Mouse (Mus musculus) macrophage (primary cell): ENCODE data around the gene Pdcd6. TPM values are rescaled to one million over a fixed set of nuclear protein-coding genes. Genes with fewer than 3 reads are reported as not detected.

Experiments
- H3K27ac ChIP-seq: fragments of 350-480 bp; formaldehyde crosslinking; 2 replicates; pipeline ENCODE4 v1.9.0; 2021
- H3K36me3 ChIP-seq: fragments of 350-480 bp; formaldehyde crosslinking; 2 replicates; pipeline ENCODE4 v1.9.0; 2021; ENCODE audit errors: inconsistent target
- H3K4me3 ChIP-seq: fragments of 350-480 bp; formaldehyde crosslinking; 2 replicates; pipeline ENCODE4 v1.9.0; 2021; ENCODE audit errors: inconsistent target
- H3K79me2 ChIP-seq: fragments of 350-480 bp; formaldehyde crosslinking; 2 replicates; pipeline ENCODE4 v1.9.0; 2021; ENCODE audit errors: inconsistent target
- WGBS: methylation state at CpG from one replicate; pipeline ENCODE4 v1.1.7; 2026; ENCODE audit warnings: inconsistent platforms; ENCODE audit not compliant: missing documents; 5-methylcytosine and 5-hydroxymethylcytosine counted together
- polyA plus RNA-seq: library from polyadenylated mRNA; stranded (reverse); fragments of 250-400 nt; gene quantifications from 3 replicates; pipeline ENCODE4 v1.2.4, GENCODE M21; 2018; ENCODE audit warnings: inconsistent platforms
- total RNA-seq, 78 experiments: library from RNA; depleted of rRNA; stranded (reverse); fragments of 250-400 nt; gene quantifications; 1 replicate in 9 of 78; 2 replicates in 24 of 78; 3 replicates in 43 of 78; 4 replicates in 2 of 78; pipeline ENCODE4 v1.2.4; 2018; ENCODE audit warnings: inconsistent platforms in 56 of 78

The Pdcd6 gene
- total RNA-seq (2018; cell fraction: chromatin; rRNA removed), result 10 to 100 TPM; 39.5 to 92.3 (median 73.8) TPM
- total RNA-seq (2018; cell fraction: cytosol; rRNA removed), result 100 to 1,000 TPM in 3 of 26 experiments, 10 to 100 TPM in 23; 71.5 to 109 (median 86.7) TPM
- total RNA-seq (2018; cell fraction: nucleus; rRNA removed), result 10 to 100 TPM; 29.2 to 77.8 (median 58.3) TPM
- polyA plus RNA-seq, result 71.3 to 129 TPM (median 111 TPM) in 3 replicates

- Histone ChIP-seq H3K27ac (peak within 1 kb of the TSS; percentile 55), H3K36me3 (peaks cover 18% of the 10 kb centered on the region), H3K79me2 (peaks cover 47% of the 10 kb centered on the region), H3K4me3 (peak within 1 kb of the TSS; percentile 96)
- under 1% methylated on average over 31 of the region's 36 CpGs for WGBS
Observed at GRCm38 (mm10) chr13:74317170-74317849, at the start of gene Pdcd6. Gene Pdcd6 (minus strand): TSS chr13:74317580.

GRCm38 (mm10) chr13:74363859-74364235, 46.5 kb upstream of the Pdcd6 start, which contains the start of gene Lrrc14b:
Gene Lrrc14b (minus strand): TSS chr13:74364005.
- Histone ChIP-seq H3K79me2 (peaks cover 6% of the 10 kb centered on the region; the same call in 1 of the 2 replicates), H3K4me3 (no peak within 1 kb of the TSS)
- WGBS, result 20% methylated on average over 8 of the region's 8 CpGs

DNA sequence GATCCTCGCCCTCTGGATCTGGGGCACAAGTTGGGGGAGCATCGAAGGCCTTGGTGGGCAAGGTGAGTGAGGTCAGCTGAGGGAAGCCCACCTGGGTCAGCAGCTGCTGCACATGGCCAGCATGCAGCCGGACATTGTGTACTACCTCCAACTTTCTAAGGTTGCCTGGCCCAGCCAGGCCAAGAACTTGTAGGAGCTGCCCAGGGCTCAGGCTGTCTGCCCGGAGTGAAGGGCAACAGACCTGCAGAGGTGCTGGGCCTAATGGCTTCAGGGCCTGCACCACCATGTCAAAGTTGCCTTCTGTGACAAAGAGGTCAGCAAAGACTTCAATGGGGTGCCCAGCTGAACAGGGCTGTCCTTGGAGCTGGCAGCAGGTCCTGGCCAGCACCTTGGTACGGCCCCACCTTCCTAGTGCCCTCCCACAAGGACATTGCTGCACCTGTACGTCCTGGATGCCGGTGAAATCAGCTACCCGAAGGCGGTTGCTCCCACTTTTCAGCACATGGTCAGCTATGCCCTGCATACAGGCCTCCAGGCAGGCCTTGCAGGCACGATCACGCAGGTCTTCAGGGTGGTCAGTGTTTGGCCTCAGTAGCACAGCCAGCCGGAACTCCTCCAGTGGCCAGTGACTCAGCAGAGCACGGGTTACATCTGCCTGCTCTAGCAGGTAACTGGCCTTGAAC, 45.9 kb upstream of the Pdcd6 start:
- 79% methylated on average over 13 of the region's 13 CpGs for WGBS
- no peak overlapping the region for H3K4me3 ChIP-seq
- peak overlapping the region; percentile 28 for H3K27ac ChIP-seq
- peaks cover 8% of the 10 kb centered on the region; the same call in 1 of the 2 replicates for H3K36me3 ChIP-seq
- peaks cover 7% of the 10 kb centered on the region; the same call in 1 of the 2 replicates for H3K79me2 ChIP-seq

More at GRCm38 (mm10) chr13:74363859-74364235, 46.5 kb upstream of the Pdcd6 start, which contains the start of gene Lrrc14b:
- H3K36me3 ChIP-seq, result peaks cover 5% of the 10 kb centered on the region; the same call in 1 of the 2 replicates
- peak within 1 kb of the TSS; percentile 28 for H3K27ac ChIP-seq

- 0% methylated on average over 2 of the region's 2 CpGs for WGBS
- Histone ChIP-seq H3K27ac (peak overlapping the region; percentile 17), H3K36me3 (peaks cover 12% of the 10 kb centered on the region; the same call in 1 of the 2 replicates), H3K4me3 (no peak overlapping the region), H3K79me2 (peaks cover 17% of the 10 kb centered on the region; the same call in 1 of the 2 replicates)
Observed at GRCm38 (mm10) chr13:74362218-74362617, 44.8 kb upstream of the Pdcd6 start.

- peaks cover 41% of the 10 kb centered on the region for H3K36me3 ChIP-seq
- H3K79me2 ChIP-seq, result peaks cover 64% of the 10 kb centered on the region
- 97% methylated on average over 13 of the region's 13 CpGs for WGBS
- no peak overlapping the region for H3K4me3 ChIP-seq
- no peak overlapping the region for H3K27ac ChIP-seq
Observed at GRCm38 (mm10) chr13:74356491-74356890, 39.1 kb upstream of the Pdcd6 start.

DNA sequence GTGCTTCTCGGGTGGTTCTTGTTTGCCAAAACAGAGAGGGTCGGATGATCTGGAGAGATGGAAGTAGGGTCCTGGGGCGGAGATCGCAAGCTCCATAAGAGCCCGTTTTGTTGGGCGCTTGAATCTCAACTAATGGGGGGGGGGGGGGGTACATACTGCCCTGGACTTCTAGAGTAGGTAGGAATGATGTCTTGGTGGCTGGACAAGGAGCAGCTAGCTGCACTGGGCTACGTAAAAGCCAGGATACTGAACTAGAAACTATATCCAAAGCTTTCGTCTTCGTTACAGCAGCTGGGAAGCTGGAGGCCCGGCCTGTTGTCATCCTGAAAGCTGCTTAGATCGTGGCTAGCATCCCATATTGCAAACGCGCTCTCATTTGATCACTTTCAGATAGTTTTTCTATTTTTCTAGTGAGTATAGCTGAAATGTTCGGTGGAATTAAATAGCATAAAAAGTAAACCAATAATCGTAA, 33.1 kb upstream of the Pdcd6 start:
- 2% methylated on average over 14 of the region's 15 CpGs for WGBS
- Histone ChIP-seq H3K36me3 (peaks cover 20% of the 10 kb centered on the region), H3K79me2 (peaks cover 95% of the 10 kb centered on the region), H3K27ac (peak overlapping the region; percentile 75), H3K4me3 (peak overlapping the region; percentile 83)

DNA sequence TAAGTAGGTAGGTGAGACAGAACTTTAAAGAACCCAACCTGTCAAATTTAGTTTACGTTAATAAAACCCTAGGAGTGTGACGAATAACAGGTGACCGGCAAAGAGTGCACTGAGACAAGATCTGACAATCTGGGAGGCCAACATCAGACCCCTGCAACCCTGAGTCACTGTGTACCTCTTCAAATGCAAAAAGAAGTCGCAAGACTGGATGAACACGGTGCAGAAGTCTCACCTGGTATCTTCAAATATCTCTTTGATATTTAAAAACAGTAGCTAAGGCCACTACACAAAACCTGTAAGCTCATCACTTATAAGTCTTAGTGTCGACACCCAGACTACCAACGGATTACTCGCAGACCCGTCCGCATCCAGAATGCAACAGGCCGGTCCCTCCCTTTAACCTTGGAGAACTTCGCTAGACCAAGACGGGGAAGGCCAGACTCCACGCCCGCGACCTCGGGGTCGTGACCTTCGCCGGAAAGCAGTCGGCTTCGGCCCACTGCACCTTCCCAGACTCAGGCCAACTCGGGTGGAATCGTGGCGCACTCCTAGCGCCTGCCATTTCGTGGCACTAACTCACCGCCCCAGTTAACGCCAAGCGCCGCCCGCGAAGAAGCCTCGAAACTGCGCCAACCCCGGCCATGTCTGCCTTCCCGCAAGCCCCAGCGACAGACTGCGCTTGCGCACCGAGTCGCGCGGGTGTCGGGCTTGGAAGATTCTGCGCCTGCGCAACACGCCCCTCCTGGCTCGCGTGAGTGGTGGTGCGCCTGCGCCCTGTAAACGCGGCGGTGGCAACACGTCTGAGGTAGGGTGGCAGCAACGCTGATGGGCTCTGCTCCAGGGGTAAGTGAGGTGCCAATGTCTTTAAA, 32.4 kb upstream of the Pdcd6 start, which contains the start of the genes Sdha and Ccdc127:
Gene Sdha, minus strand, starts transcription at position 715 of the 869 bp plus-strand sequence.
Gene Ccdc127, plus strand, starts transcription at position 744 of the 869 bp plus-strand sequence.
- 2% methylated on average over 57 of the region's 57 CpGs for WGBS

DNA sequence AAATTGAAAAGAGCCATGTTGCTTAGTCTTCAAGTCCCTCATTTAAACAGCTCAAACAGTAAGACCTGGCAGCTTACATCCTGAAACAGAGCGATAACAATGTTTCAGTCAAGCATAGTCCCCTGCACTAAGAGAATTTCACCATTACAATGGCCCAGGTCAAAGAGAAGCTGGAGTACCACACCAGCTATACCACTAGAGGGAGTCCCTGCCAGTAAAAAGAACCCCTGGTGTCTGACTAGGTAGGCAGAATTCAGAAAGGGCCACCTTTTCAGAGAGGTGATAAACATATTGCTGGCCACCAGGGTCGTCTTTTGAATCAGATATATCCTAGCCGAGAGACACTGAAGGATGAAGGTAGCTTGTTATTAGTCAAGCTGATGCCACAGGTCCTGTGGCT, 23.7 kb upstream of the Pdcd6 start:
- Histone ChIP-seq H3K36me3 (peaks cover 69% of the 10 kb centered on the region), H3K27ac (no peak overlapping the region), H3K79me2 (peaks cover 21% of the 10 kb centered on the region), H3K4me3 (no peak overlapping the region)
- 46% methylated on average over 3 of the region's 3 CpGs for WGBS

More for the DNA sequence above, 32.4 kb upstream of the Pdcd6 start, which contains the start of the genes Sdha and Ccdc127:
- H3K27ac ChIP-seq, result peak within 1 kb of the TSS; percentile 75
- H3K79me2 ChIP-seq, result peaks cover 99% of the 10 kb centered on the region
- peak within 1 kb of the TSS; percentile 83 for H3K4me3 ChIP-seq
- H3K36me3 ChIP-seq, result peaks cover 20% of the 10 kb centered on the region

- Histone ChIP-seq H3K36me3 (peaks cover 85% of the 10 kb centered on the region), H3K4me3 (no peak overlapping the region), H3K79me2 (no peaks in the 10 kb centered on the region), H3K27ac (no peak overlapping the region)
Observed at GRCm38 (mm10) chr13:74329321-74329720, 11.9 kb upstream of the Pdcd6 start.

- peaks cover 52% of the 10 kb centered on the region for H3K79me2 ChIP-seq
- H3K4me3 ChIP-seq, result peak overlapping the region; percentile 96
Observed at GRCm38 (mm10) chr13:74316789-74317169, 601 bp downstream of the Pdcd6 start.

GRCm38 (mm10) chr13:74316386-74316785, 994 bp downstream of the Pdcd6 start:
- H3K79me2 ChIP-seq, result peaks cover 54% of the 10 kb centered on the region
- peak overlapping the region; percentile 55 for H3K27ac ChIP-seq
- peak overlapping the region; percentile 96 for H3K4me3 ChIP-seq
- WGBS, result 29% methylated on average over 4 of the region's 4 CpGs
- peaks cover 15% of the 10 kb centered on the region for H3K36me3 ChIP-seq

More at GRCm38 (mm10) chr13:74316789-74317169, 601 bp downstream of the Pdcd6 start:
- WGBS, result 2% methylated on average over 15 of the region's 15 CpGs
- peak overlapping the region; percentile 55 for H3K27ac ChIP-seq
- peaks cover 15% of the 10 kb centered on the region for H3K36me3 ChIP-seq

- 100% methylated on average over 3 of the region's 3 CpGs for WGBS
- peaks cover 54% of the 10 kb centered on the region for H3K79me2 ChIP-seq
- no peak overlapping the region for H3K27ac ChIP-seq
- H3K36me3 ChIP-seq, result peaks cover 22% of the 10 kb centered on the region
- H3K4me3 ChIP-seq, result no peak overlapping the region
Observed at GRCm38 (mm10) chr13:74314616-74315015, 2.8 kb downstream of the Pdcd6 start.

DNA sequence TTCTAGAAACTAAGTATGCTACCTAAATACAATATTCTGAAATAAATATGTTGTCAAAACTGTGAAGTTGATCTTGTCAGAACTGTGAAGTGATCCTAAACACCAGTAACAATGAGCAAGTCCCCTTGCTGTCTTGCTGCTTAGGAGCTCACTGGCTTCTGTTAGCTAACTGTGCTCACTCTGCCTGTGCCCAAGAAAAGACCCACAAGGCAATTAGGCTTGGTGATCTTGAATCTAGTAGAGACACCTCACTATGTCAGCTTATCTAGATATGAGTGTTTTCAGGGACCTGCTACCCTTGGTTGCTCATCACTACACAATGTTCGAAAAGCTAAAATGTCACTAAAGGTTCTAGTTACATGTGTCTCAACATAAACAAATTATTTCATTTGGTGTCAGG, 11.6 kb downstream of the Pdcd6 start:
- peaks cover 83% of the 10 kb centered on the region for H3K36me3 ChIP-seq
- WGBS, result 90% methylated on average over 1 of the region's 1 CpGs
- no peak overlapping the region for H3K27ac ChIP-seq

DNA sequence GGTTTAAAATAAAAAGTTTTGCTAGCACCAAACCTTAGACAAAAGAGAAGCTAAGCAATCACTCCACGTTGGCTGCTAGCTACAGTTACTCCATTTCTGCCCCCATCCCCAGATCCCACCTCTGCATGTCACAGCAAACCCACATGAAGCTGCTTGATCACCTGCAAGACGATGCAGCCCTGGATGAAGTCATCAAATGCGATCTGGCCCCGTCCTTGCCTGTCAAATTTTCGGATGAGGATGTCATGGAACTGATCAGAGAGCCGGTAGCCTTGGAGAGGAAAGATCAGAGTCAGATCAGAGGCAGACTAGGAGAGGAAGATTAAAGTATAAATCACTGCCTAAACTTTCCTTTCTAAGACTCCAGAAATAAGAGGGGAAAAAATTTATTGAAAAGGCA, 12.0 kb downstream of the Pdcd6 start:
- peaks cover 79% of the 10 kb centered on the region for H3K36me3 ChIP-seq
- WGBS, result 91% methylated on average over 6 of the region's 6 CpGs
- H3K27ac ChIP-seq, result no peak overlapping the region
- no peaks in the 10 kb centered on the region for H3K79me2 ChIP-seq
- no peak overlapping the region for H3K4me3 ChIP-seq

More for the DNA sequence above, 11.6 kb downstream of the Pdcd6 start:
- no peaks in the 10 kb centered on the region for H3K79me2 ChIP-seq
- H3K4me3 ChIP-seq, result no peak overlapping the region
